Mouse (Mus musculus): ENCODE data around the gene Wasf2. TPM values are rescaled to one million over a fixed set of nuclear protein-coding genes. Genes with fewer than 3 reads are reported as not detected.

Wasf2 gene
- polyA plus RNA-seq, 1 experiment from 2014 or later, result 103 TPM

DNA sequence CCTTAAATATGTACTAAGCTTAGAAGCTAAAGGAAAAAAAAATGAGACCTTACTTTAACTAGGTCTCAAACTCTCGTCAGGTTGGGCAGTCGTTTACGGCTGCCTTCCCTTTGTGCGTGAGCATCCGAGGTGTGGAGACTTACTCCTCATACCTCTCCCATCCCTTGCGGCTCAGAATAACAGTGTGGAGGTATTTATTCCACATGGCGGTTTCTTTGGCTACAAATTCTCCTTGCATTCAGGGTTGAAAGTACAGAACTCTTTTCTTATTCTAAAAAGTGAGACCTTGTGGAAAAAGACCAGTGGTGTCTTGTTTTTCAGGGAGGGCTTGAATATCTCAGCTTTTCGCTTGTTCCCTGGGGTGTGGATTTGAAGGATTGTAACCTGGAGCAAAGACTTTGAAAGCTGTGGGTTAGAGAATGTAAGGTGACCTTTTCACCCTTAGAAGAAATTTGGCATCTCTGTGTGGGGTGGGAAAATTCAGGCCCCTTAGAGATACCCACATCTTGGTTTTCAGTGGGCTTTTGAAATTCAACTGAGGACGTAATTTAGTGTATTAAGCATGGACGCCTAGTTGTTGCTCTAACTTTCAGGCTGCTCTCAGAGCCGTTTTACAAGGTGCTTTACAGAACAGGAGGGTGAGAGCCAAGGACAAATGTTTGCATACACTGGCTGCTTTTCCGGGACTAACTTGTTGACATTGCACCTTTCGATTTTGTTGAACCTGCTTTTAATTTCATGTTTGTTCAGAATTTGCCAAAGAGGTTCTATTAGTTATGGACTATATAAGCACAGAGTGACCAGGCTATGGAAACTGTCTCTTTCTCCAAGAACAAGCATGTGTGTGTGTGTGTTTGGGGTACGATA lies 54.0 kb downstream of the Wasf2 start:
- H3K36me3 ChIP-seq (ENCODE audit: control insufficient read depth, insufficient read depth, low read length), result peaks cover 49% of the 10 kb centered on the region

DNA sequence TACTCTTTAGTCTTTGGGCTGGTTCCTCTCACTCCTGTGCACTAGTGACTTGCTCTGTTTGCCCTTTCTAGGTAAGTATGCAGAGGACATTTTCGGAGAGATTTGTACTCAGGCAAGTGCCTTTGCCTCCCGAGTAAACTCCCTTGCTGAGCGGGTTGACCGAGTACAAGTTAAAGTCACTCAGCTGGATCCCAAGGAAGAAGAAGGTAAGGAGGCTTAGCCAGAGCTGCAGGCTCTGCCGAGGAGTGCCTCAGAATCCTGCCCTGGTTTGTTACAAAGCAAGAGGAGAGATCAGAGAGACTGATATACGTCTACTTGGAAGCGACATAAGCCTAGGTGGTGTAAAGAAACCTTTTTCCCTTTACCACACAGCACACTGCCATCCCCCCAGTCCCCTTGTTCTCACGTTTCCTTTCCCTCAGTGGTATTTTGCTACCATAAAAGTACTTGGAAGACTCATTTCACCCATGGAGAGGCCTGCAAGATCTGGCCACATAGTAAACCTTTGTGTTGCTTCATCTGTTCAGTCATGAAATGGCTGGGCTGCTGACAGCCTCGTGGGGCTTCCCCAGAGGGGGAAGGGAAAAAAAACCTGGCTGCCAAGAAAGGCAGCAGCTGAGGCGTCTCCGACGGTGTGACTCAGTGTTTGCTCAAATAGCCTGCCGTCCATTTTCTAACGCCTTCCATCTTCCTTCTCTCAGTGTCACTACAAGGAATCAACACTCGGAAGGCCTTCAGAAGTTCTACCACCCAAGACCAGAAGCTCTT lies 54.8 kb downstream of the Wasf2 start:
- Histone ChIP-seq H3K4me2 (replicated peaks; ENCODE audit: low read depth, low read length) (no peak overlapping the region), H3K9ac (ENCODE audit: low read depth, low read length) (no peak overlapping the region), H3K4me1 (ENCODE audit: control insufficient read depth, insufficient read depth, low read length) (peaks cover 24% of the 10 kb centered on the region), H3K4me3 (ENCODE audit: low read length) (no peak overlapping the region), H3K27ac (ENCODE audit: low read depth, low read length) (peak overlapping the region; percentile 57), H3K36me3 (ENCODE audit: control insufficient read depth, insufficient read depth, low read length) (peaks cover 50% of the 10 kb centered on the region), H3K9me3 (ENCODE audit: control insufficient read depth, low read length) (no peaks in the 10 kb centered on the region), H3K27me3 (ENCODE audit: control insufficient read depth, insufficient read depth, low read length) (no peaks in the 10 kb centered on the region)
- WGBS, result 18% methylated on average over 15 of the region's 15 CpGs
- no peak; the same call in 1 of the 2 replicates for ATAC-seq (ENCODE audit: low FRiP score, low TSS enrichment)

More for the DNA sequence above, 54.0 kb downstream of the Wasf2 start:
- Histone ChIP-seq H3K27me3 (ENCODE audit: control insufficient read depth, insufficient read depth, low read length) (no peaks in the 10 kb centered on the region), H3K9ac (ENCODE audit: low read depth, low read length) (no peak overlapping the region; the same call in 1 of the 2 replicates), H3K27ac (ENCODE audit: low read depth, low read length) (peak overlapping the region; percentile 57; the same call in 1 of the 2 replicates), H3K4me1 (ENCODE audit: control insufficient read depth, insufficient read depth, low read length) (peaks cover 24% of the 10 kb centered on the region), H3K9me3 (ENCODE audit: control insufficient read depth, low read length) (no peaks in the 10 kb centered on the region), H3K4me2 (replicated peaks; ENCODE audit: low read depth, low read length) (no peak overlapping the region), H3K4me3 (ENCODE audit: low read length) (no peak overlapping the region)
- WGBS, result 44% methylated on average over 14 of the region's 14 CpGs
- no peak for ATAC-seq (ENCODE audit: low FRiP score, low TSS enrichment)

DNA sequence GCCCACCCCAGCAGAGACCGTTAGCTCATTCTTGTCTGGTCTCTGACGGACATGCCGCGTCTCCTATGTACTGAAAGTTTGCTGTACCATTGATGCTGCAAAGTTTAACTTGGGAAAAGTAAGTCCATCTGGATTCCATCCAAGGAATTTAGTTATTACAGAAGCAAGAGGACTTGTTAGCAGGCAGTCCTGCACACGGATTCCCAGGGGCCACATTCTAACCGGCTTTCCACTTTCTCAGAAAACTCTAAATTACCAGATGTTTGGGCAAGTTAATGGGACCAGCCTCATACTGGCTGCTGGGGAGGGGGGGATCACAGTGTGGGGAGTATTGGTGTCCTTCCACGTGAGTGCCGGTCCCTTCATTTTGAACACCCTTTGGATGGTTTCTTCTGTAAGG lies 55.6 kb downstream of the Wasf2 start:
- Histone ChIP-seq H3K27ac (ENCODE audit: low read depth, low read length) (no peak overlapping the region; the same call in 1 of the 2 replicates), H3K4me1 (ENCODE audit: control insufficient read depth, insufficient read depth, low read length) (peaks cover 24% of the 10 kb centered on the region), H3K4me3 (ENCODE audit: low read length) (no peak overlapping the region), H3K27me3 (ENCODE audit: control insufficient read depth, insufficient read depth, low read length) (no peaks in the 10 kb centered on the region), H3K36me3 (ENCODE audit: control insufficient read depth, insufficient read depth, low read length) (peaks cover 58% of the 10 kb centered on the region), H3K9ac (ENCODE audit: low read depth, low read length) (no peak overlapping the region), H3K4me2 (replicated peaks; ENCODE audit: low read depth, low read length) (no peak overlapping the region), H3K9me3 (ENCODE audit: control insufficient read depth, low read length) (no peaks in the 10 kb centered on the region)
- WGBS, result 69% methylated on average over 8 of the region's 8 CpGs
- ATAC-seq (ENCODE audit: low FRiP score, low TSS enrichment), result no peak

DNA sequence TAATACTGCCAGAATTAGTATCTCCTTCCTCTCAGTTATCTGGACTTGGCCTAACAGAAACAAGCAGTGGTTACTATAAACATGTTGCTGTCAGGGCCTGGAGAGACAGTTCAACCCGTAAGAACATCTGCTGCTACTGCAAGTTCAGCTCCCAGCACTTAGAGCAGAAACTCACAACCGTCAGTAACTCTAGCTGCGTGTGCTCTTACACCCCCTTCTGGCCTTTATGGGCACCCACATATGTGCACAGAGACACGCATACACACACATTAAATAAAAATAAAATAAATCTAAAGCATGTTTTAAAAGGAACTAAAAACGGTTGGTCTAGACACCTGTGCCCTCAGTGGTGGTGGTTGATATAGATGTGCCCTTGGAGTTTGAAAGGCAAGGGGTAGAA lies 56.6 kb downstream of the Wasf2 start:
- ATAC-seq (ENCODE audit: low FRiP score, low TSS enrichment), result no peak
- H3K9me3 ChIP-seq (ENCODE audit: control insufficient read depth, low read length), result no peaks in the 10 kb centered on the region
- H3K27me3 ChIP-seq (ENCODE audit: control insufficient read depth, insufficient read depth, low read length), result no peaks in the 10 kb centered on the region
- H3K4me1 ChIP-seq (ENCODE audit: control insufficient read depth, insufficient read depth, low read length), result peaks cover 24% of the 10 kb centered on the region
- WGBS, result 93% methylated on average over 5 of the region's 5 CpGs
- H3K9ac ChIP-seq (ENCODE audit: low read depth, low read length), result no peak overlapping the region
- no peak overlapping the region for H3K4me3 ChIP-seq (ENCODE audit: low read length)
- H3K27ac ChIP-seq (ENCODE audit: low read depth, low read length), result no peak overlapping the region
- H3K4me2 ChIP-seq (replicated peaks; ENCODE audit: low read depth, low read length), result no peak overlapping the region
- H3K36me3 ChIP-seq (ENCODE audit: control insufficient read depth, insufficient read depth, low read length), result peaks cover 64% of the 10 kb centered on the region

DNA sequence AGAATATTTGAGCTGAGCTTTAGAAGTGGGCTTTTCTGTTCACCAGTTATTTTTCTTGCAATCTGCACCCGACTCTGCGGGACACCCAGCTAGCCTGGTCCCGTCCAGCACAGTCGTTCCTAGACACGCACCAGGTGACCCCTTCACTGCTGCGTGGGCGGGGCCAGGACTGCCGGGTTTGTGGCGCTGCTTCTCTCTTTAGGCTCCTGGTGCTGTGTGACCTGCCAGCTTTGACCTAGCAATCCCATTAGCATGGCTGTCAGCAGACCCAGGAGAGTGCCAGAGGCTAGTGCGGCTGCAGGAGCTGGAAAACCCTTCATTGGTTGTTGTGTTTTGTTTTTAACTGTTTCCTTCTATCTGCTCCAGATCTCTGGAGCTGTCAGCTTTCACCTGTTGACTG lies 59.1 kb downstream of the Wasf2 start:
- ATAC-seq (ENCODE audit: low FRiP score, low TSS enrichment), result no peak
- no peaks in the 10 kb centered on the region for H3K9me3 ChIP-seq (ENCODE audit: control insufficient read depth, low read length)
- no peak overlapping the region for H3K27ac ChIP-seq (ENCODE audit: low read depth, low read length)
- WGBS, result 62% methylated on average over 10 of the region's 10 CpGs
- peaks cover 11% of the 10 kb centered on the region for H3K4me1 ChIP-seq (ENCODE audit: control insufficient read depth, insufficient read depth, low read length)
- no peak overlapping the region for H3K9ac ChIP-seq (ENCODE audit: low read depth, low read length)
- no peaks in the 10 kb centered on the region for H3K27me3 ChIP-seq (ENCODE audit: control insufficient read depth, insufficient read depth, low read length)
- no peak overlapping the region for H3K4me2 ChIP-seq (replicated peaks; ENCODE audit: low read depth, low read length)
- peaks cover 82% of the 10 kb centered on the region for H3K36me3 ChIP-seq (ENCODE audit: control insufficient read depth, insufficient read depth, low read length)
- H3K4me3 ChIP-seq (ENCODE audit: low read length), result no peak overlapping the region

DNA sequence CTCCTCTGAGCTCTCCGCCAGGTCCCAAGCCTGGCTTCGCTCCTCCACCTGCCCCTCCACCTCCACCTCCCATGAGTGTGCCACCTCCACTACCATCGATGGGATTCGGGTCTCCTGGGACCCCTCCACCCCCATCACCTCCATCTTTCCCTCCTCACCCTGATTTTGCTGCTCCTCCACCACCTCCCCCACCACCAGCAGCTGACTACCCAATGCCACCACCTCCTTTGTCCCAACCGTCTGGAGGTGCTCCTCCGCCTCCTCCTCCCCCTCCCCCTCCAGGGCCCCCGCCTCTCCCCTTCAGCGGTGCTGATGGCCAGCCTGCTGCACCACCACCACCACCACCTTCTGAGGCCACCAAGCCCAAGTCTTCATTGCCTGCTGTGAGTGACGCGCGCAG lies 64.2 kb downstream of the Wasf2 start:
- no peak overlapping the region for H3K9ac ChIP-seq (ENCODE audit: low read depth, low read length)
- no peak for ATAC-seq (ENCODE audit: low FRiP score, low TSS enrichment)
- H3K4me1 ChIP-seq (ENCODE audit: control insufficient read depth, insufficient read depth, low read length), result peaks cover 34% of the 10 kb centered on the region
- H3K9me3 ChIP-seq (ENCODE audit: control insufficient read depth, low read length), result no peaks in the 10 kb centered on the region
- no peaks in the 10 kb centered on the region for H3K27me3 ChIP-seq (ENCODE audit: control insufficient read depth, insufficient read depth, low read length)
- H3K4me2 ChIP-seq (replicated peaks; ENCODE audit: low read depth, low read length), result no peak overlapping the region
- WGBS, result 90% methylated on average over 11 of the region's 11 CpGs
- H3K36me3 ChIP-seq (ENCODE audit: control insufficient read depth, insufficient read depth, low read length), result peaks cover 72% of the 10 kb centered on the region
- H3K4me3 ChIP-seq (ENCODE audit: low read length), result no peak overlapping the region
- H3K27ac ChIP-seq (ENCODE audit: low read depth, low read length), result no peak overlapping the region

DNA sequence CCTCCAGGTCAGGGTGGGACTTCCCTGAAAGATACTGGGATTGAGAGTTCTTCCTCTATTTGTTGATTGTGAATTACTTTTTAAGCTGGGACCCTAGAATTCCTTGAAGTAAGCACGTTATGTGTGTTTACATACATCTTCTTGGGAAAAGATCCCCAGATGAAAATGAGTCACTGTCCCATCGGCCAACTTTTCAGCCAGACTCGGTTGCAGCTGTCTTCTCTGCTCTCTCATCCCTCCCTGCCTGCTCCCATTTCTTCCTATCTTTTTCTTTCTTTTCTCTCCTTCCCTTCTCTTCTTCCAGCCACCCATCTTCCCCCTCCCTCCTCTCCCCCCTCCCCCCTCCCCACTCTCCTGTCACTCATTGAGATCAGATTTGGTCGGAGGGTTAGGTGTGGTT lies 64.7 kb downstream of the Wasf2 start:
- no peak overlapping the region for H3K27ac ChIP-seq (ENCODE audit: low read depth, low read length)
- peaks cover 39% of the 10 kb centered on the region for H3K4me1 ChIP-seq (ENCODE audit: control insufficient read depth, insufficient read depth, low read length)
- no peaks in the 10 kb centered on the region for H3K27me3 ChIP-seq (ENCODE audit: control insufficient read depth, insufficient read depth, low read length)
- H3K36me3 ChIP-seq (ENCODE audit: control insufficient read depth, insufficient read depth, low read length), result peaks cover 67% of the 10 kb centered on the region
- no peak overlapping the region for H3K9ac ChIP-seq (ENCODE audit: low read depth, low read length)
- 81% methylated on average over 4 of the region's 4 CpGs for WGBS
- no peak overlapping the region for H3K4me3 ChIP-seq (ENCODE audit: low read length)
- H3K9me3 ChIP-seq (ENCODE audit: control insufficient read depth, low read length), result no peaks in the 10 kb centered on the region
- no peak overlapping the region for H3K4me2 ChIP-seq (replicated peaks; ENCODE audit: low read depth, low read length)
- no peak for ATAC-seq (ENCODE audit: low FRiP score, low TSS enrichment)

DNA sequence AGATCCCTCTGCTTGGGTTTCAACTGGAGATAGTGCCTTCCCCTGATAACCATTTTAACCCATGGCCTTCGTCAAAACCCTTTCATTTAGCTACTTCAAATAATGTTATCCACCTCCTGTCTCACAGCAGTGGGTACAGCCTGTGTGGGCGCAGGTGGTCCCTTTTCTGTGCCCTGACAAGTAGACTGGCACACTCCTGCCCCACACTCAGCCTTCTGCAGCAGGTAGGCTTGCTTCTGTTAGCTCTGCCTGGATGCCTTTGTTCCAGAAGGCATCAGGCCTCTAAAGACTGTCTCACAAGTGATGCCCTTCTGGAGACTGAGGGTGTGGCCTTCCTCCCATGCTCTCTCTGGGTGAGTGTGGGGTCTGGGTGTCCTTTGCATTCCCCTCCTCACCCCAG lies 65.8 kb downstream of the Wasf2 start:
- peaks cover 56% of the 10 kb centered on the region for H3K36me3 ChIP-seq (ENCODE audit: control insufficient read depth, insufficient read depth, low read length)
- ATAC-seq (ENCODE audit: low FRiP score, low TSS enrichment), result no peak
- H3K27me3 ChIP-seq (ENCODE audit: control insufficient read depth, insufficient read depth, low read length), result no peaks in the 10 kb centered on the region
- no peaks in the 10 kb centered on the region for H3K9me3 ChIP-seq (ENCODE audit: control insufficient read depth, low read length)
- 90% methylated on average over 2 of the region's 2 CpGs for WGBS
- H3K4me2 ChIP-seq (replicated peaks; ENCODE audit: low read depth, low read length), result no peak overlapping the region
- no peak overlapping the region for H3K4me3 ChIP-seq (ENCODE audit: low read length)
- peak overlapping the region; percentile 73; the same call in 1 of the 2 replicates for H3K27ac ChIP-seq (ENCODE audit: low read depth, low read length)
- peaks cover 50% of the 10 kb centered on the region for H3K4me1 ChIP-seq (ENCODE audit: control insufficient read depth, insufficient read depth, low read length)
- H3K9ac ChIP-seq (ENCODE audit: low read depth, low read length), result peak overlapping the region; percentile 12; the same call in 1 of the 2 replicates

DNA sequence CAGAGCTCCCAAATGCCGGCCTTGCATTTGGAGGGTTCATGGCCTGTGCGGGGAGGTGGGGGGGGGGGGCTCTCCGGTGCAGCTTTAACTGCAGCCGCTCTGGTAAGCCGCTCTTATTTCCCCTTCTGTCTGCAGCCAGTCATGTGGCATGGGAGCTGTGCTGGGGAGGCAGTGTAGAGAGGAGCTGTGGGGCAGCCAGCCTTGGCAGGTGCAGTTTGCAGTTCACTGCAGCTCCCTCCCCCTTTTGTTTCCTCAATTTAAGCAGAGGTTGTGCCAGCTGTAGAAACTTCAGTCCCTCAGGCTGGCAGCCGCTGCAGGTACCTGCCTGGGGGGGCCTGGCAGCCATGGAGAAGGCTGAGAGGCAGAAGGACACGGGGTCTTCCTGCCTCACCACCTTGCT lies 66.5 kb downstream of the Wasf2 start:
- no peaks in the 10 kb centered on the region for H3K27me3 ChIP-seq (ENCODE audit: control insufficient read depth, insufficient read depth, low read length)
- H3K4me2 ChIP-seq (replicated peaks; ENCODE audit: low read depth, low read length), result no peak overlapping the region
- no peaks in the 10 kb centered on the region for H3K9me3 ChIP-seq (ENCODE audit: control insufficient read depth, low read length)
- peak overlapping the region; percentile 73 for H3K27ac ChIP-seq (ENCODE audit: low read depth, low read length)
- WGBS, result 16% methylated on average over 7 of the region's 7 CpGs
- H3K9ac ChIP-seq (ENCODE audit: low read depth, low read length), result 0 out of 2 replicates have a peak overlapping the region, but pooled peaks have one; percentile 12
- ATAC-seq (ENCODE audit: low FRiP score, low TSS enrichment), result no peak
- H3K4me3 ChIP-seq (ENCODE audit: low read length), result no peak overlapping the region
- H3K4me1 ChIP-seq (ENCODE audit: control insufficient read depth, insufficient read depth, low read length), result peaks cover 54% of the 10 kb centered on the region
- peaks cover 48% of the 10 kb centered on the region for H3K36me3 ChIP-seq (ENCODE audit: control insufficient read depth, insufficient read depth, low read length)
